ENCODE assay signal across 11 mouse cellular contexts in genomic region chr10:92641032-92641431, GRCm38 (mm10).
DNase-seq lines count a peak whose midpoint lies in the region; ATAC-seq and TF ChIP-seq lines count a peak whose summit lies in the region.
"Had no signal": no experiment of that assay in that cellular context is flagged by ENCODE, and none has a peak within 500 bp of the region (broad histone marks: within the 10 kb centered on the region; RNA-seq: fewer than 3 reads in every experiment).

No protein-coding gene starts in this region.

- no peak for TF ChIP-seq POLR2A in kidney, adult 2 months (IDR thresholded peaks at IDR 0.05; ENCODE audit: low read depth, low read length)

- ATAC-seq in stomach, postnatal 0 days (ENCODE audit: low FRiP score, low TSS enrichment): no peak

- H3K9ac ChIP-seq in stomach, postnatal 0 days (ENCODE audit: low read length): no peak overlapping the region
- H3K9ac ChIP-seq: limb, embryonic 15.5 days had no signal

- no peak overlapping the region for H3K4me2 ChIP-seq in stomach, postnatal 0 days (replicated peaks; ENCODE audit: low read depth)
- H3K4me2 ChIP-seq: limb, embryonic 15.5 days had no signal

- H3K9me3 ChIP-seq in stomach, postnatal 0 days (ENCODE audit: control insufficient read depth, low read length): 0 out of 2 replicates have a peak, but pooled peaks cover 3% of the 10 kb centered on the region

- no peaks in the 10 kb centered on the region for H3K27me3 ChIP-seq in kidney, adult 2 months (replicated peaks; ENCODE audit: control insufficient read depth, insufficient read depth, low read length)
- no peaks in the 10 kb centered on the region for H3K27me3 ChIP-seq in stomach, postnatal 0 days (ENCODE audit: control insufficient read depth, insufficient read depth, low read length)
- H3K27me3 ChIP-seq: limb, embryonic 15.5 days had no signal

- no peak overlapping the region for H3K4me3 ChIP-seq in kidney, adult 2 months (ENCODE audit: insufficient read depth, low read depth, low read length)
- no peak overlapping the region for H3K4me3 ChIP-seq in stomach, postnatal 0 days (ENCODE audit: low read depth, low read length)
- H3K4me3 ChIP-seq: limb, embryonic 15.5 days had no signal

- no peaks in the 10 kb centered on the region for H3K4me1 ChIP-seq in kidney, adult 2 months (ENCODE audit: control insufficient read depth, insufficient read depth, low read length)
- no peaks in the 10 kb centered on the region for H3K4me1 ChIP-seq in stomach, postnatal 0 days (replicated peaks; ENCODE audit: control insufficient read depth, insufficient read depth)
- H3K4me1 ChIP-seq: limb, embryonic 15.5 days had no signal

- TF ChIP-seq CTCF in kidney, adult 2 months (conservative IDR thresholded peaks at IDR 0.05; ENCODE audit: insufficient read depth, insufficient read length, low read depth, low read length): no peak
- TF ChIP-seq CTCF in stomach, postnatal 0 days (IDR thresholded peaks at IDR 0.05; ENCODE audit: low read depth): peak; percentile 53

- no peak overlapping the region for H3K27ac ChIP-seq in kidney, adult 2 months (ENCODE audit: insufficient read depth, low read depth, low read length)
- H3K27ac ChIP-seq in stomach, postnatal 0 days (replicated peaks): no peak overlapping the region
- H3K27ac ChIP-seq: limb, embryonic 15.5 days had no signal

- no peaks in the 10 kb centered on the region for H3K36me3 ChIP-seq in kidney, adult 2 months (ENCODE audit: control insufficient read depth, insufficient read depth, low read length)
- H3K36me3 ChIP-seq in stomach, postnatal 0 days (ENCODE audit: control insufficient read depth, insufficient read depth, low read length): no peaks in the 10 kb centered on the region
- H3K36me3 ChIP-seq: limb, embryonic 15.5 days had no signal

- DNase-seq in adrenal gland, postnatal 10 days: peak; percentile 10
- no peak for DNase-seq in adrenal gland, postnatal 25 days
- peak; percentile 8 to 27 for DNase-seq in kidney, postnatal 36 days
- DNase-seq in kidney, adult 2 months: no peak
- DNase-seq in right cerebral cortex, adult 18-20 months: peak; percentile 20
- no peak for DNase-seq in right cerebral cortex, postnatal 25 days
- no peak for DNase-seq in stomach, postnatal 0 days (ENCODE audit: low spot score)
- DNase-seq in spleen, adult 12 weeks (ENCODE audit: low spot score): no peak
- DNase-seq: gastrocnemius, postnatal 14 days; heart, postnatal 14 days had no signal

- no peak for TF ChIP-seq EP300 in stomach, postnatal 0 days (optimal IDR thresholded peaks at IDR 0.05)

Comparison
In these comparisons a context has a peak if more than half of its experiments do, and no peak if none do; other contexts are left out.
1. DNase-seq: peak in adrenal gland, postnatal 10 days (single experiment), kidney, postnatal 36 days (2 of 2) and right cerebral cortex, adult 18-20 months (single experiment); none in adrenal gland, postnatal 25 days (single experiment), kidney, adult 2 months (single experiment), right cerebral cortex, postnatal 25 days (single experiment), stomach, postnatal 0 days (single experiment) and spleen, adult 12 weeks (single experiment).